Mouse (Mus musculus) forebrain, embryonic 14.5 days (tissue): ENCODE measurements around the gene Alg3. TPM values are rescaled to one million over a fixed set of nuclear protein-coding genes. Genes with fewer than 3 reads are reported as not detected.

Experiments
- ATAC-seq: fragments of 200-750 bp; cut with Nextera tagmentation; 2 replicates; pipeline ENCODE4 v1.8.0; 2017; ENCODE audit warnings: mild to moderate bottlenecking, moderate library complexity
- DNase-seq: peaks from one replicate; pipeline ENCODE4 v3.0.0-alpha.2; 2015; ENCODE audit warnings: low spot score
- H3K27ac ChIP-seq: fragments of 300-500 bp; sonication (generic); 2 replicates; pipeline ENCODE4 v1.5.1; 2014; ENCODE audit warnings: low read depth, mild to moderate bottlenecking, control low read depth, low read length, moderate library complexity
- H3K27me3 ChIP-seq: fragments of 300-500 bp; sonication (generic); replicated peaks from 2 replicates; pipeline ENCODE4 v1.6.1; 2014; ENCODE audit warnings: low read length, control low read depth, mixed read lengths; ENCODE audit not compliant: control insufficient read depth, insufficient read depth
- H3K36me3 ChIP-seq: fragments of 300-500 bp; sonication (generic); 2 replicates; pipeline ENCODE4 v1.6.1; 2014; ENCODE audit warnings: low read length, control low read depth; ENCODE audit not compliant: control insufficient read depth, insufficient read depth
- H3K4me1 ChIP-seq: fragments of 300-500 bp; sonication (generic); 2 replicates; pipeline ENCODE4 v1.6.1; 2014; ENCODE audit warnings: antibody characterized with exemption, low read length, control low read depth; ENCODE audit not compliant: control insufficient read depth, insufficient read depth
- H3K4me2 ChIP-seq: fragments of 300-500 bp; sonication (generic); 2 replicates; pipeline ENCODE4 v1.6.1; 2014; ENCODE audit warnings: mild to moderate bottlenecking, control low read depth, low read length
- H3K4me3 ChIP-seq: fragments of 300-500 bp; sonication (generic); 2 replicates; pipeline ENCODE4 v1.5.1; 2014; ENCODE audit warnings: low read depth, low read length, control low read depth
- H3K9ac ChIP-seq: fragments of 300-500 bp; sonication (generic); 2 replicates; pipeline ENCODE4 v1.6.1; 2014; ENCODE audit warnings: mild to moderate bottlenecking, low read length, control low read depth, moderate library complexity
- H3K9me3 ChIP-seq: fragments of 300-500 bp; sonication (generic); replicated peaks from 2 replicates; pipeline ENCODE4 v1.6.1; 2016; ENCODE audit warnings: low read length, control low read depth, mixed read lengths; ENCODE audit not compliant: control insufficient read depth
- WGBS: fragments of 180-500 bp; shearing (Covaris S2); extraction: QIAGEN DNeasy Blood & Tissue Kit; methylation state at CpG from one replicate; pipeline ENCODE4 v1.1.7; 2014; 5-methylcytosine and 5-hydroxymethylcytosine counted together
- polyA plus RNA-seq: library from polyadenylated mRNA; unstranded; fragments of >200 nt; fragmentation: Nextera tagmentation; extraction: Ambion mirVana; gene quantifications from 2 replicates; pipeline ENCODE4 v1.2.1, GENCODE M21; 2014

The Alg3 gene
- polyA plus RNA-seq, 1 experiment from 2014 or later: 44.4 TPM

DNA sequence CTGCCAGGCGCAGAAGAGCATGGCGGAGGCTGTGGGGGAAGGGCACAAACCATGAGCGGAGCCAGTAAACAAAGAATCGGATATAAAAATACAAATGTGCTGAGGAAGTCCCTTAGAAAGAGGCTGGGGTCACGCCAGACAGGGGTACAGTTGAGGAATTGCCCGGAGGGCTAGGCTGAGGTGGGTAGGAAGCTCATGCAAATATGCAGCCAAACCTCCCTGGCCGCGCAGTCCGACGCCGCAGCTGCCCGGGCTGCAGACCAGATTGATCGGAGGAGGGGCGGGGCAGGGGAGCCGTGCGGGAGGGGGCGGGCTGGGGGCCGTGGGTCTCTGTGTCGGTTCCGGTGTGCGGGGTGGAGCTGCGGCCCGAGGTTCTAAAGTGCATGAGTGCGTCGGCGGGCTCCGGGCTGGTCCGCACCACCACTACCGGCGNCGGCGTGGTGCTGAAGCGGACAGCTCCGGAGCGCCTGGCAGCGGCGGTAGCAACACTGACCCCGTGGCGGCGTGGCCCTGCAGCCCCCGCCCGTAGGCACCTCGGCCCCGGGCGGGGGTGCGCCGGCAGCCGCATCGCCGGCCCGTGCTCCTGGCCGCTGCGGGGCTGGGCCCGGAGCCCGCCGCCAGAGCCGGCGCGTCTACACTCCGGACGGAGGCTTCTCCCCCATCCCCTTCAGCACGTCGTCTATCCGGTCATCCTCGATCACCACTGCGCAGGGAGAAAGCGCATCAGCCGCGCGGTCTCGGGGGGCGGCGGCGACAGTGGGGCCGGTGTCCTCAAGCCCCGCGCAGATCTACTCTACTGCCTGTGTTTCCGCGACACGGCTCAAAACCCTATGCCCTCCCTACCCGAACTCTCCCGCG is 8.2 kb upstream of the Alg3 start:
- Histone ChIP-seq H3K4me1 (peaks cover 6% of the 10 kb centered on the region), H3K4me3 (peak overlapping the region; percentile 80), H3K9ac (peak overlapping the region; percentile 86), H3K27ac (peak overlapping the region; percentile 89; the same call in 1 of the 2 replicates), H3K36me3 (peaks cover 5% of the 10 kb centered on the region; the same call in 1 of the 2 replicates), H3K27me3 (no peaks in the 10 kb centered on the region), H3K9me3 (no peaks in the 10 kb centered on the region), H3K4me2 (peak overlapping the region; percentile 82)
- peak; percentile 15 for ATAC-seq
- DNase-seq: peak; percentile 39
- WGBS: under 1% methylated on average over 75 of the region's 83 CpGs

DNA sequence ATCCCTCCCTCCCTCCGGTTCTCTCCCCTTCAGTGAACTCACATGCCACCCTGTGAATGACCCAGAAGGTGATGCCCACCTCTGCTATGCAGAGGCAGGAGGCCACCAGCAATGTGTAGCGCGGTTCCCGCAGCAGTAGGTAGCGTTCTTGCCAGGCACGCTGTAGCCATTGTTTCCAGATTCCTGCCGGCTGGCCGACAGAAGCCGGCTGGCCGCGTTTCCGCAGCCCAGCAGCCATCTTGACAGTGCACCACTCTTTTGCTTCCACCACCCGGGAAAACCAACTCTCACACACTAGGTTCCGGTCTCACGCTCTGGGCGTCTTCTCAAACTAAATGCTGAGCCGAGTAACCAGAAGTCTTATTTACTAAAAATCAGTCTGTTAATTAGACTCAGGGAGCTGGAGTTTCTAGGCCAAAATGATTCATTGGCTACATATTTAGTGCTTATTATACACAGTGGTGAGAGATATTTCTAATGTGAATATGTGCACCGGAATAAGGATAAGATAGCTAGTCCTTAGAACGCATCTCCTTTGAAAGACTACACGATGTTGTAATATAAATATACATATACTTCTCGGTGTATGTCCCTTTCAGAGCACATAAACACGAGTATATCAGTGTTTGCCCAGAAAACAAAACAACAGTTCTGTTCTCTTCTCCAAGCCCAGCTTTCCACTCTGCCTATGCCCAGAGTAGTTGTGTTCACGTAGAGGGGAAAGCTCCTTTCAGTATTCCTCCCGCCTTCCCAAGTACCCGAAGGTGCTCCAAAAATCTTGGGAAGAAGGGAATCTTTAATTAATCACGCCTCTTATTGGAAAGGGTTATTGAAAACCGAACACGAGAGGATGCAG is 806 bp downstream of the Alg3 start:
- under 1% methylated on average over 28 of the region's 28 CpGs for WGBS
- H3K36me3 ChIP-seq: peaks cover 25% of the 10 kb centered on the region
- H3K9ac ChIP-seq: peak overlapping the region; percentile 90
- H3K27ac ChIP-seq: peak overlapping the region; percentile 81
- H3K9me3 ChIP-seq: no peaks in the 10 kb centered on the region
- DNase-seq: peak; percentile 89
- H3K4me3 ChIP-seq: peak overlapping the region; percentile 68
- H3K27me3 ChIP-seq: no peaks in the 10 kb centered on the region
- H3K4me1 ChIP-seq: peaks cover 16% of the 10 kb centered on the region
- peak overlapping the region; percentile 99 for H3K4me2 ChIP-seq
- peak; percentile 73 for ATAC-seq

DNA sequence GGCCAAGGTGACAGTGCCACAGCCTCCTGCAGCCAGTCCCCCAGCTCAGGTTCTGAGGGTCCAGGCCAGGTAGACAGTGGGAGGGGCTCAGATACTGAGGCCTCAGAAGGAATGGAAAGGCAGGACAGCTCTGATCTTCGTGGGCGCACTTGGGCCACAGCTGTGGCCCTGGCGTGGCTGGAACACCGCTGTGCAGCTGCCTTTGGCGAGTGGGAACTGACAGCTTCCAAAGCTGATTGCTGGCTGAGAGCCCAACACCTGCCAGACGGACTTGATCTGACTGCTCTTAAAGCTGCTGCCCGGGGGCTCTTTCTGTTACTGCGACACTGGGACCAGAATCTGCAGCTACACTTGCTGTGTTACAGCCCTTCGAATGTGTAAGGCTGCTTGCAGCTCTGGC is 6.8 kb downstream of the Alg3 start:
- Histone ChIP-seq H3K4me1 (peaks cover 3% of the 10 kb centered on the region; the same call in 1 of the 2 replicates), H3K4me3 (no peak overlapping the region), H3K27me3 (no peaks in the 10 kb centered on the region), H3K9me3 (no peaks in the 10 kb centered on the region), H3K27ac (no peak overlapping the region), H3K36me3 (peaks cover 46% of the 10 kb centered on the region), H3K9ac (no peak overlapping the region), H3K4me2 (no peak overlapping the region)
- peak; percentile 49 for DNase-seq
- ATAC-seq: peak; percentile 25; the same call in 1 of the 2 replicates
- WGBS: 61% methylated on average over 9 of the region's 9 CpGs

DNA sequence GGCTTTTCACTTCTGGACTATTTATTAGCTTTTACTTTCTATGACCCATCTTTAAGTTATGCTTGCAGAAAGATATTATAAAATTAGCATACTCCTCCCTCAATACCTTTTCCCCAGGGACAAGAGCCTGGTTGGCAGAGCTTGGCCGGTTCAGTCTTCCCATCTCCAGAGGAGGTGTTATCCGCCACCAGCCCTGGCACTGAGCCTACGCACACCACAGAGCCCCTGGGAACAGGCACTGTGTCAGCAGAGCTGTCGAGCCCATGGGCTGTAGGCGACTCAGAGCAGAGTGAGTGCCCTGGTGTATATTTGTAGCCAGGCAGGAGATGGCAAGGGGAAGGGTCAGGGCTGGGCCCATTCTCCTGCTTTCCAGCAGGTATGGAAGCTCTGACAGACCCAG is 11.0 kb downstream of the Alg3 start:
- Histone ChIP-seq H3K4me3 (no peak overlapping the region), H3K4me2 (no peak overlapping the region), H3K4me1 (no peaks in the 10 kb centered on the region), H3K36me3 (peaks cover 18% of the 10 kb centered on the region), H3K9me3 (no peaks in the 10 kb centered on the region), H3K27me3 (no peaks in the 10 kb centered on the region), H3K27ac (no peak overlapping the region), H3K9ac (no peak overlapping the region)
- ATAC-seq (no peak), DNase-seq (no peak)
- WGBS: 69% methylated on average over 5 of the region's 5 CpGs

DNA sequence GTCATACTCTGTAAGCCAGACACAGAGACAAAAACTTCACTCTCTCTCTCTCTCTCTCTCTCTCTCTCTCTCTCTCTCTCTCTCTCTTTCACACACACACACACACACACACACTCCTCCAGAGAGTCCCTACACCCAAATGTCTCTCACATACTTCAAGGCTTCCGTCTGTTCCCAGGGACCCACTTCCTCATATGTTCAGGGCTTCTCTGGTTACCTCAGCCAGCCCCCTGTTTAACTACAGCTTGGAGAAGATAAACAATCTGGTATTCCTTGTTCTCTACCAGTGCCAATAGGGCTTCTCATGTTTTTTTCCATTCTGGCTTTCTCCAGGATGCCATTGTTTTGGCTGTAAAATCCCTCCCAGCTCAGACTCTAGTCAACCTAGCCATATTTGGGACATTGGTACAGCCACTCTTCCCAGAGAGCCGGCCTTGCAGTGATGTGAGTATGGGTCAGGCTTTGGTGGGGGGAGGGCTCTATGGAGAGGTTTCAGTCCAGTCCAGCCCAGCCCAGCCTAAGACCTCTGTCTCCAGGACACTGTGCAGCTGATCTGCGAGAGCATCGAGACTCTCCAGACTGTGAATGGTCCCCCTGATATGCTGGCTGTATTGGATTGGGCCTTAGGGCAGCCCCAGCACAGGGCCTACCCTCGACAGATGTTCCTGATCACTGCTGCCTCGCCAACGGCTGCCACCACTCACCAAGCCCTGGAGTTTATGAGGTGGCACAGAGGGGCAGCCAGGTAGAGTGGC is 14.7 kb downstream of the Alg3 start:
- H3K27me3 ChIP-seq: peaks cover 6% of the 10 kb centered on the region
- H3K4me2 ChIP-seq: no peak overlapping the region
- no peaks in the 10 kb centered on the region for H3K36me3 ChIP-seq
- H3K9ac ChIP-seq: no peak overlapping the region
- ATAC-seq: no peak
- DNase-seq: no peak
- H3K27ac ChIP-seq: no peak overlapping the region
- no peak overlapping the region for H3K4me3 ChIP-seq
- H3K4me1 ChIP-seq: no peaks in the 10 kb centered on the region
- 82% methylated on average over 7 of the region's 7 CpGs for WGBS
- no peaks in the 10 kb centered on the region for H3K9me3 ChIP-seq

DNA sequence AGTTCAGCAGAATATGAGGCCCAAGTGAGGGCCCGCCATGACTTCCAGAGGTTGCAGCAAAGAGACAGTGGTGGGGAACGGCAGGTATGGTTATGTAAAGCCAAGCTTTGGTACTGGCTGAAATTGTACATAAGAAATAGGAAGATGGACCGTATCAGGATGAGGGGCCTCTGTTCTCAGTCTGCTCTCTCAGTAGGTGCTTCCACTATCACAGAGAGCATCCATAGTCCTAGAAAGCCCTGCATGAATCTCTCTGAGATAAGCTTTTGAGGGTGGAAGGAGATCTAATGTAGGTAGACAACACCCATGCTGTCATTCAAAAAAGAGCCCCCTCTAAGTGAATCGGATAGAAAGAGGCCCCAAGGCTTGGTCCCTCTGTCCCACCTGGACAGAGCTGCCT is 15.8 kb downstream of the Alg3 start:
- no peak for ATAC-seq
- WGBS: 86% methylated on average over 4 of the region's 4 CpGs
- Histone ChIP-seq H3K4me2 (no peak overlapping the region), H3K27me3 (peaks cover 17% of the 10 kb centered on the region), H3K9ac (no peak overlapping the region), H3K27ac (no peak overlapping the region), H3K4me3 (no peak overlapping the region), H3K9me3 (no peaks in the 10 kb centered on the region), H3K4me1 (no peaks in the 10 kb centered on the region), H3K36me3 (no peaks in the 10 kb centered on the region)
- no peak for DNase-seq

DNA sequence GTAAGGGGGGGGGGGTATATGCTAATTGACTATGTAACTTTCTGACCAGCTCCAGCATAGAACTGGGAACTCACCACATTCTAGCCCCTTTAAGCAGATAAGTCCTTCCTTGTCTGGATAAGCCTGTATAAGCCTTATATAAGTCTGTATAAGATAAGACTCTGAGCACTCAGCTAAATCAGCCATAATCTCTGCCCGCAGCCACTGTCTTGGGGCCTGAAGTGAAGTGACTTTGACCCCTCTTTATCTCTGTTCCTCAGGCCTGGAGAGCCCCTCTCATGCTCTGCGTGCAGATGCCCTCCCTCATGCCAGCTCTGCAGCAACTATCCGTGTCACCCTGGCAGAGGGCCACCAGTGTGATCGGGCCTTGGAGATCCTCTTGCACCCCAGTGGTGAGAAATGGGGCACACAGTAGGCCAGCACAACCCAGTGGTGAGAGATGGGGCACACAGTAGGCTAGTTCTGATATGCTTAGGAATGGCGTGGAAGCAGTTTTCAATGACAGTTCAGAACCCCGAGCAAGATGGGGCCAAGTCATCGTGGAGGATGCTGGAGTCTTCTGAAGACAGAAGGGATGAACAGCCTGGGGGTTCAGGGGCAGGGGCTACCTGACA is 16.4 kb downstream of the Alg3 start:
- Histone ChIP-seq H3K27ac (no peak overlapping the region), H3K4me1 (peaks cover 2% of the 10 kb centered on the region; the same call in 1 of the 2 replicates), H3K27me3 (peaks cover 23% of the 10 kb centered on the region), H3K36me3 (no peaks in the 10 kb centered on the region), H3K4me2 (no peak overlapping the region), H3K9ac (no peak overlapping the region), H3K9me3 (no peaks in the 10 kb centered on the region), H3K4me3 (no peak overlapping the region)
- ATAC-seq (no peak), DNase-seq (no peak)
- WGBS: 85% methylated on average over 7 of the region's 7 CpGs

DNA sequence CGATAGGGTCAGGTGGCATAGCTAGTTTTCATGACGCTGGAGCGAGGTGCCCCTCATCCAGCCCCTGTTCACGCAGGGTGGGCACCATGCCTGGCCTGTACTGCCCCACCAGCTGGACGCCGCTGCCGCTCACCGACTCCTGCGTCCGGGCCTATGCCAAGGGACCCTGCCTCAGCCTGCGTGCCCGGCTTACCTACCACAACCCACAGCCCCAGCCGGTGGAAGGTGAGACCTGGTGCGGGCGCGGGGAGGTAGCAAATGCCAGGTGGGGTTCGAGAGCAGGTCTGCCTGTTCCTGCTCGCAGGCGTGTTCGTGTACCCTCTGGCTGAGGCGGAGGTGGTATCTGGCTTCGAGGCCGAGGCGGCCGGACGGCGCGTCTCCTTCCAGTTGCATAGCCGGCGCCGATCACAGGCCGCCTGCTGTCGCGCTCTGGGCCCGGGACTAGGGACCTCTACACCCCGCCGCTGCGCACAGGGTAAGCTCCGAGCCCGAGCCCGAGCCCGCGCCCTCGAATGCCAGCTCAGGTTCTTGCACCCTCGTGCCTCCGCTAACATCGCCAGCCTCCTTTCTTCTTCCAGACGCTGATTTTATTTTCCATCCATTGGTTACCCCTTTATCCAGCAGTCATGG is 20.3 kb downstream of the Alg3 start:
- Histone ChIP-seq H3K9me3 (no peaks in the 10 kb centered on the region), H3K9ac (no peak overlapping the region), H3K4me2 (peak overlapping the region; percentile 93), H3K4me3 (peak overlapping the region; percentile 48; the same call in 1 of the 2 replicates), H3K36me3 (no peaks in the 10 kb centered on the region), H3K27me3 (peaks cover 43% of the 10 kb centered on the region), H3K4me1 (peaks cover 3% of the 10 kb centered on the region; the same call in 1 of the 2 replicates), H3K27ac (no peak overlapping the region)
- WGBS: 6% methylated on average over 36 of the region's 48 CpGs
- no peak for ATAC-seq
- no peak for DNase-seq
